Mouse (Mus musculus): ENCODE measurements at regions not wholly inside any gene's neighbourhood (a gene's known extent, or its start where the extent isn't known, plus 50 kb on each side); places are given as distances from the start of the nearest gene placed in this dataset.

DNA sequence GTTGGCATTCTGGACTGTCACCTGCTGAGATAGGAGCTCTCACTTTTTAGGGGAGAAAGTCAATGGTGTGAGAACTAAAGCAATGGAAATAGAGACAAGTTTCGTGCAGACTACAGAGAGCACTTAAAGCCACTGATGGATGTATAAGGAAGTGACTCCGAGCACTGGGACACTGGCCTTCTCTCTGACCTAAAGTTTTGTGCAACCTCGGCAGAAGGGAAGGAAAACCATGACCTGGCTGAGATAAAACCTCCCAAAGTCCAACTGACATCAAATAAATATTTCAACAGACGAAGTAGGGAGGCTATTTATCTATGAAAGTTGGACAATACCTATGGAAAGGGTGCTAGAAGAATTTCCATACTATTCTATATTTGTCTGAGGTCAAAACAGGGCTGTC lies 80.0 kb upstream of the Ahr start:
- H3K36me3 ChIP-seq (ENCODE audit: control insufficient read depth, insufficient read depth), result no peaks in the 10 kb centered on the region
- H3K4me1 ChIP-seq (replicated peaks; ENCODE audit: control insufficient read depth, insufficient read depth, low read length), result no peaks in the 10 kb centered on the region
- H3K27me3 ChIP-seq (replicated peaks; ENCODE audit: control insufficient read depth, insufficient read depth, low read length), result no peaks in the 10 kb centered on the region
- WGBS, result 84% methylated on average over 4 of the region's 4 CpGs
- no peak overlapping the region for H3K9ac ChIP-seq (replicated peaks; ENCODE audit: low read depth, low read length)
- no peak overlapping the region for H3K4me2 ChIP-seq (ENCODE audit: low read length)
- H3K27ac ChIP-seq (ENCODE audit: low read length), result no peak overlapping the region
- H3K9me3 ChIP-seq (ENCODE audit: control insufficient read depth, low read length), result no peaks in the 10 kb centered on the region
- H3K4me3 ChIP-seq (replicated peaks; ENCODE audit: low read length), result no peak overlapping the region
- no peak for ATAC-seq

DNA sequence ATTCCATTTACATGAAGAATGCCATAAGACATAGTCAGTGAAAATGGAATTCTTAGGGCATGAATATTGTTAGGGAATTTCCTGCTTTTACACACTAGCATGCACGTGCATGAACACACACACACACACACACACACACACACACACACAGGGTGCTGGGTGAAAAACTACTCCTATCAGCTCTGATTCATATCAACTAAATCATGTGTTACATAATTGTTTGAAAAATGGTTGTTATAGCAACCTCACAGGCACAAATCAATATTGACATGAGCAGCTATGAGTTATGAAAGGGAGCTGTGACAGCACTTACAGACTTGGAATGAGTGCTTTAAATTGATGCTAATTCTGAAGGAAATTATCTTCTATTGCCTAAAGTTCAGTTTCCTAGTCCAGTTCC lies 72.8 kb upstream of the Ahr start:
- H3K9me3 ChIP-seq (ENCODE audit: control insufficient read depth, low read length), result no peaks in the 10 kb centered on the region
- no peaks in the 10 kb centered on the region for H3K27me3 ChIP-seq (replicated peaks; ENCODE audit: control insufficient read depth, insufficient read depth, low read length)
- no peak for ATAC-seq
- no peaks in the 10 kb centered on the region for H3K36me3 ChIP-seq (ENCODE audit: control insufficient read depth, insufficient read depth)
- H3K4me1 ChIP-seq (replicated peaks; ENCODE audit: control insufficient read depth, insufficient read depth, low read length), result no peaks in the 10 kb centered on the region
- no peak overlapping the region for H3K4me2 ChIP-seq (ENCODE audit: low read length)
- H3K9ac ChIP-seq (replicated peaks; ENCODE audit: low read depth, low read length), result no peak overlapping the region
- H3K4me3 ChIP-seq (replicated peaks; ENCODE audit: low read length), result no peak overlapping the region
- no peak overlapping the region for H3K27ac ChIP-seq (ENCODE audit: low read length)
- 91% methylated on average over 1 of the region's 1 CpGs for WGBS

DNA sequence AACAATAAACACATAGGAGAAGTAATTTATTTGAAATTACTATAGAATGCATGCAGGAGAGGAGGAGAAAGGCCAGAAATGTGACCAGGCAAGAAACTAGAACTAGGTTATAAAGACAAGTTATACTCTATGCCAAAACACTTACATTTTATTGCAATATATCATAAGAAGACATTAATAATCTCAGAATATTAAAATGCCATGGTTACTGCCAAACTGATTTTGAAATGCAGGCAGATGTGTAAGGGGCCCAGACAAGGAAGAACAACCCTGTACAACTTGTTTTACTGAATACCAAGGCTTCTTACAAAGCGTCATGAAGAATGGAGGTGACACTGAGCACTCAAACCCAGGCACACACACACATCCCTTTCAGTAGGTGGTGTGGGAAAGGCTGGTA lies 68.9 kb upstream of the Ahr start:
- 86% methylated on average over 1 of the region's 1 CpGs for WGBS
- no peaks in the 10 kb centered on the region for H3K27me3 ChIP-seq (replicated peaks; ENCODE audit: control insufficient read depth, insufficient read depth, low read length)
- H3K4me1 ChIP-seq (replicated peaks; ENCODE audit: control insufficient read depth, insufficient read depth, low read length), result no peaks in the 10 kb centered on the region
- H3K9ac ChIP-seq (replicated peaks; ENCODE audit: low read depth, low read length), result no peak overlapping the region
- no peak overlapping the region for H3K4me2 ChIP-seq (ENCODE audit: low read length)
- no peaks in the 10 kb centered on the region for H3K9me3 ChIP-seq (ENCODE audit: control insufficient read depth, low read length)
- no peaks in the 10 kb centered on the region for H3K36me3 ChIP-seq (ENCODE audit: control insufficient read depth, insufficient read depth)
- no peak overlapping the region for H3K4me3 ChIP-seq (replicated peaks; ENCODE audit: low read length)
- H3K27ac ChIP-seq (ENCODE audit: low read length), result no peak overlapping the region
- ATAC-seq, result no peak

DNA sequence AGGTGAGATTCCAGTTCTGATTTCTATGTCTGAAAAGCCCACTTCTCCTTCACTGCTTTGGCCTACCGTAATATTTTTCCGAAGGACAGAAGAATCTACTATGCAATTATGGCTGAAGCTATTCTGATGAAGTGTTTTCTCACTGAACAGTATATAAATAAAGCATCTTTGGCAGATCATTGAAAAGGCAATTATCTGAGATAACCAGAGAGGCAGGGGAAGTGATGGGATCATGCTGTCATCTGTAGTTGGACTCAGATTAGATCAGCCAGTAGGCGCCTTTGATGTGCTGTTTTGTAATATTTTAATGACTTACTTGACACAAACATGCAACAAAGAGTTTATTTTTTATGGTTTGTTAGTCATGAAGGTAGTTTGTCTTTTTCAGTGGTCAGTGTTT lies 67.8 kb upstream of the Ahr start:
- no peaks in the 10 kb centered on the region for H3K4me1 ChIP-seq (replicated peaks; ENCODE audit: control insufficient read depth, insufficient read depth, low read length)
- no peaks in the 10 kb centered on the region for H3K27me3 ChIP-seq (replicated peaks; ENCODE audit: control insufficient read depth, insufficient read depth, low read length)
- H3K36me3 ChIP-seq (ENCODE audit: control insufficient read depth, insufficient read depth), result no peaks in the 10 kb centered on the region
- ATAC-seq, result no peak
- no peak overlapping the region for H3K9ac ChIP-seq (replicated peaks; ENCODE audit: low read depth, low read length)
- H3K4me2 ChIP-seq (ENCODE audit: low read length), result no peak overlapping the region
- 85% methylated on average over 3 of the region's 3 CpGs for WGBS
- H3K9me3 ChIP-seq (ENCODE audit: control insufficient read depth, low read length), result no peaks in the 10 kb centered on the region
- no peak overlapping the region for H3K27ac ChIP-seq (ENCODE audit: low read length)
- no peak overlapping the region for H3K4me3 ChIP-seq (replicated peaks; ENCODE audit: low read length)

DNA sequence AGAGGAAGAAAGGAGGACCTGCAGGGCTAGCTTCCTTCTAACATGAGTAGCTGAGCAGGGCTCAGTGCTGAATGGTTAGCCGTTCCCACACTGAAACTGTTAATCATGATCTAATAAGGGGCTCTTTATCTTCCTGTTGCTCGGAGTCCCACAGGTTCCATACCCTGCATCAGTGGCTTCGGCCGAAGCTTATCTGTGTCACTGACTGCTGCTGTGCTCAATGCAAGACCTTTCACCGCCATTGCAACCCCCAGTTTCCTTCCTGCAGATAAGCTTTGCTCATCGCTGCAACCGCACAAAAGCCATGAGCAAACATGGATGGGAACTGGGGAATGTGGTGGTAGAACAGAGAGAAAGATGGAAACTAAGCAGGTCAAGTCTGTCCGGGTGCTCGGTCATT lies 63.5 kb upstream of the Ahr start:
- Histone ChIP-seq H3K36me3 (ENCODE audit: control insufficient read depth, insufficient read depth) (no peaks in the 10 kb centered on the region), H3K27ac (ENCODE audit: low read length) (no peak overlapping the region), H3K27me3 (replicated peaks; ENCODE audit: control insufficient read depth, insufficient read depth, low read length) (no peaks in the 10 kb centered on the region), H3K9me3 (ENCODE audit: control insufficient read depth, low read length) (no peaks in the 10 kb centered on the region), H3K4me3 (replicated peaks; ENCODE audit: low read length) (no peak overlapping the region), H3K4me2 (ENCODE audit: low read length) (no peak overlapping the region), H3K9ac (replicated peaks; ENCODE audit: low read depth, low read length) (no peak overlapping the region), H3K4me1 (replicated peaks; ENCODE audit: control insufficient read depth, insufficient read depth, low read length) (no peaks in the 10 kb centered on the region)
- WGBS, result 94% methylated on average over 9 of the region's 9 CpGs
- ATAC-seq, result no peak

DNA sequence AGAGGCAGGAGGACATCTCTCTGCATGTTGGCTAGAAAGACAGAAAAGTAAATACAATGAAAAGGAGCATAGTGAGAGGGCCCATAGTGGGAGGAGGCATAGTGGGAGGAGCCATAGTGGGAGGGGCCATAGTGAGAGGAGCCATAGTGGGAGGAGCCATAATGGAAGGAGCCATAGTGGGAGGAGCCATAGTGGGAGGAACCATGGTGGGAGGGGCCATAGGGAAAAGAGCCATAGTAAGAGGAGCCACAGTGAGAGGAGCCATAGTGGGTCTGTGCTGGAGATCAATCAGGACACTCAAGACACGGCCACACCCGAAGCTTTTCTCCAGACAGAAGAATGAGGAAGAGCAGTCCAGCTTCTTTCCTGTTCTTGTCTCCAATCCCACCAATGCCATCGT lies 58.0 kb upstream of the Ahr start:
- no peaks in the 10 kb centered on the region for H3K36me3 ChIP-seq (ENCODE audit: control insufficient read depth, insufficient read depth)
- H3K27ac ChIP-seq (ENCODE audit: low read length), result no peak overlapping the region
- no peaks in the 10 kb centered on the region for H3K9me3 ChIP-seq (ENCODE audit: control insufficient read depth, low read length)
- H3K4me3 ChIP-seq (replicated peaks; ENCODE audit: low read length), result no peak overlapping the region
- WGBS, result 86% methylated on average over 3 of the region's 3 CpGs
- no peaks in the 10 kb centered on the region for H3K4me1 ChIP-seq (replicated peaks; ENCODE audit: control insufficient read depth, insufficient read depth, low read length)
- ATAC-seq, result no peak
- H3K27me3 ChIP-seq (replicated peaks; ENCODE audit: control insufficient read depth, insufficient read depth, low read length), result no peaks in the 10 kb centered on the region
- H3K4me2 ChIP-seq (ENCODE audit: low read length), result no peak overlapping the region
- no peak overlapping the region for H3K9ac ChIP-seq (replicated peaks; ENCODE audit: low read depth, low read length)
